Mouse (Mus musculus) CH12.LX (cell line): ENCODE measurements around the gene Pax5. TPM values are rescaled to one million over a fixed set of nuclear protein-coding genes. Genes with fewer than 3 reads are reported as not detected.

ENCODE experiments used
- DNase-seq: peaks from one replicate; pipeline ENCODE4 v3.0.0-alpha.2; 2013; ENCODE audit errors: extremely low read depth
- H3K27ac ChIP-seq: 2 replicates; pipeline ENCODE4 v1.5.1; 2012; ENCODE audit warnings: low read depth, mild to moderate bottlenecking, control low read depth, moderate library complexity; ENCODE audit not compliant: insufficient read depth
- H3K27me3 ChIP-seq: replicated peaks from 2 replicates; pipeline ENCODE3; 2012; ENCODE audit warnings: inconsistent platforms
- H3K36me3 ChIP-seq, 2 experiments: replicated peaks in 1 of 2; 2 replicates each; pipeline versions ENCODE3 to v1.6.1; 2012; ENCODE audit warnings: inconsistent platforms in 1 of 2, low read length in 1 of 2, mild to moderate bottlenecking in 1 of 2, mixed read lengths in 1 of 2, moderate library complexity in 1 of 2; ENCODE audit not compliant: control insufficient read depth in 1 of 2, insufficient read depth in 1 of 2
- H3K4me1 ChIP-seq, 2 experiments: 2 replicates each; pipeline ENCODE4 v1.6.1; 2012; ENCODE audit warnings: inconsistent platforms in 1 of 2, moderate library complexity in 1 of 2; ENCODE audit not compliant: insufficient read depth in 2 of 2, control insufficient read depth in 1 of 2
- H3K4me2 ChIP-seq: 2 replicates; pipeline ENCODE4 v1.6.1; 2012; ENCODE audit warnings: low read depth, mild to moderate bottlenecking, control low read depth; ENCODE audit not compliant: poor library complexity, insufficient read depth, severe bottlenecking
- H3K4me3 ChIP-seq, 3 experiments: fragments of 150-350 bp in 1 of 3; sonication (generic) in 1 of 3; replicated peaks in 1 of 3; 2 replicates each; pipeline versions ENCODE3 to v1.5.1; 2011 to 2012; ENCODE audit warnings: low read depth in 2 of 3, low read length in 2 of 3, mild to moderate bottlenecking in 2 of 3, moderate library complexity in 2 of 3, control low read depth in 1 of 3, improper control_type of control experiment in 1 of 3, inconsistent platforms in 1 of 3, mixed read lengths in 1 of 3; ENCODE audit not compliant: poor library complexity in 1 of 3
- H3K79me2 ChIP-seq: replicated peaks from 2 replicates; pipeline ENCODE4 v1.6.1; 2012; ENCODE audit warnings: mild to moderate bottlenecking, moderate library complexity; ENCODE audit not compliant: control insufficient read depth, poor library complexity, insufficient read depth, severe bottlenecking; ENCODE audit errors: extremely low read depth
- H3K9ac ChIP-seq: 2 replicates; pipeline ENCODE4 v1.6.1; 2012; ENCODE audit warnings: low read depth, mild to moderate bottlenecking, control low read depth, moderate library complexity; ENCODE audit not compliant: insufficient read depth
- H3K9me3 ChIP-seq: replicated peaks from 2 replicates; pipeline ENCODE3; 2012; ENCODE audit warnings: low read length, inconsistent platforms, mixed read lengths
- BHLHE40 ChIP-seq: IDR thresholded peaks from 2 replicates; pipeline ENCODE4 v1.6.1; 2011; ENCODE audit warnings: mild to moderate bottlenecking, low read depth, low read length, improper control_type of control experiment
- CHD2 ChIP-seq: IDR thresholded peaks from 2 replicates; pipeline ENCODE4 v1.6.1; 2011; ENCODE audit warnings: low read length, improper control_type of control experiment
- CTCF ChIP-seq, 2 experiments: IDR thresholded peaks in 1 of 2; conservative IDR thresholded peaks in 1 of 2; 2 replicates each; pipeline ENCODE4 v1.5.1; 2011 to 2012; ENCODE audit warnings: low read depth in 2 of 2, low read length in 2 of 2, improper control_type of control experiment in 1 of 2, inconsistent platforms in 1 of 2, mild to moderate bottlenecking in 1 of 2, moderate library complexity in 1 of 2
- EP300 ChIP-seq: IDR thresholded peaks from 2 replicates; pipeline ENCODE4 v1.6.1; 2011; ENCODE audit warnings: low read length, improper control_type of control experiment
- ETS1 ChIP-seq: conservative IDR thresholded peaks from 2 replicates; pipeline ENCODE4 v1.6.1; 2012; ENCODE audit warnings: low read depth, mild to moderate bottlenecking, inconsistent platforms, low read length, improper control_type of control experiment, moderate library complexity
- GABPA ChIP-seq: IDR thresholded peaks from 2 replicates; pipeline ENCODE4 v1.6.1; 2012; ENCODE audit warnings: low read depth, low read length, improper control_type of control experiment, inconsistent platforms; ENCODE audit not compliant: insufficient replicate concordance
- HCFC1 ChIP-seq: IDR thresholded peaks from 2 replicates; pipeline ENCODE4 v1.6.1; 2012; ENCODE audit warnings: low read depth, mild to moderate bottlenecking, inconsistent platforms, low read length, improper control_type of control experiment
- IRF4 ChIP-seq: IDR thresholded peaks from 2 replicates; pipeline ENCODE4 v1.6.1; 2014; ENCODE audit warnings: low read depth, mild to moderate bottlenecking, inconsistent platforms, low read length, improper control_type of control experiment
- JUN ChIP-seq: IDR thresholded peaks from 2 replicates; pipeline ENCODE4 v1.6.1; 2011; ENCODE audit warnings: low read depth, mild to moderate bottlenecking, low read length, improper control_type of control experiment, moderate library complexity; ENCODE audit not compliant: insufficient read depth
- JUND ChIP-seq: conservative IDR thresholded peaks from 2 replicates; pipeline ENCODE4 v1.6.1; 2011; ENCODE audit warnings: low read depth, low read length, improper control_type of control experiment
- KAT2A ChIP-seq: IDR thresholded peaks from 2 replicates; pipeline ENCODE4 v1.6.1; 2012; ENCODE audit warnings: low read length, improper control_type of control experiment, inconsistent platforms; ENCODE audit not compliant: insufficient replicate concordance
- MAFK ChIP-seq: IDR thresholded peaks from 2 replicates; pipeline ENCODE4 v1.6.1; 2011; ENCODE audit warnings: low read length, improper control_type of control experiment; ENCODE audit not compliant: insufficient replicate concordance
- MAX ChIP-seq: IDR thresholded peaks from 2 replicates; pipeline ENCODE4 v1.6.1; 2011; ENCODE audit warnings: low read length, improper control_type of control experiment
- MAZ ChIP-seq: IDR thresholded peaks from 2 replicates; pipeline ENCODE4 v1.6.1; 2012; ENCODE audit warnings: low read depth, mild to moderate bottlenecking, inconsistent platforms, low read length, improper control_type of control experiment, moderate library complexity
- MEF2A ChIP-seq: IDR thresholded peaks from 2 replicates; pipeline ENCODE4 v1.6.1; 2014; ENCODE audit warnings: low read depth, mild to moderate bottlenecking, inconsistent platforms, low read length, improper control_type of control experiment, borderline replicate concordance
- MXI1 ChIP-seq: IDR thresholded peaks from 2 replicates; pipeline ENCODE4 v1.6.1; 2011; ENCODE audit warnings: mild to moderate bottlenecking, low read depth, low read length, improper control_type of control experiment
- MYC ChIP-seq: IDR thresholded peaks from 2 replicates; pipeline ENCODE4 v1.6.1; 2011; ENCODE audit warnings: low read depth, mild to moderate bottlenecking, improper control_type of control experiment, low read length
- NELFE ChIP-seq: IDR thresholded peaks from 2 replicates; pipeline ENCODE4 v1.6.1; 2011; ENCODE audit warnings: low read depth, low read length, improper control_type of control experiment
- NRF1 ChIP-seq: IDR thresholded peaks from 2 replicates; pipeline ENCODE4 v1.6.1; 2014; ENCODE audit warnings: low read depth, mild to moderate bottlenecking, inconsistent platforms, low read length, improper control_type of control experiment, moderate library complexity
- POLR2A ChIP-seq: IDR thresholded peaks from 2 replicates; pipeline ENCODE4 v1.6.1; 2011; ENCODE audit warnings: low read depth, mild to moderate bottlenecking, improper control_type of control experiment, low read length
- RAD21 ChIP-seq: IDR thresholded peaks from 2 replicates; pipeline ENCODE4 v1.6.1; 2011; ENCODE audit warnings: low read depth, mild to moderate bottlenecking, low read length, improper control_type of control experiment, moderate library complexity
- RCOR1 ChIP-seq: conservative IDR thresholded peaks from 2 replicates; pipeline ENCODE4 v1.6.1; 2012; ENCODE audit warnings: low read depth, mild to moderate bottlenecking, inconsistent platforms, low read length, improper control_type of control experiment
- SIN3A ChIP-seq: IDR thresholded peaks from 2 replicates; pipeline ENCODE4 v1.6.1; 2012; ENCODE audit warnings: low read length, improper control_type of control experiment, inconsistent platforms
- SMC3 ChIP-seq: IDR thresholded peaks from 2 replicates; pipeline ENCODE4 v1.6.1; 2011; ENCODE audit warnings: low read depth, low read length, improper control_type of control experiment
- TCF12 ChIP-seq: IDR thresholded peaks from 2 replicates; pipeline ENCODE4 v1.6.1; 2014; ENCODE audit warnings: low read depth, mild to moderate bottlenecking, inconsistent platforms, low read length, improper control_type of control experiment
- USF1 ChIP-seq: IDR thresholded peaks from 2 replicates; pipeline ENCODE4 v1.6.1; 2014; ENCODE audit warnings: low read depth, mild to moderate bottlenecking, inconsistent platforms, low read length, improper control_type of control experiment
- ZC3H11A ChIP-seq: IDR thresholded peaks from 2 replicates; pipeline ENCODE4 v1.6.1; 2012; ENCODE audit warnings: low read depth, mild to moderate bottlenecking, inconsistent platforms, low read length, improper control_type of control experiment
- ZKSCAN1 ChIP-seq: IDR thresholded peaks from 2 replicates; pipeline ENCODE4 v1.6.1; 2012; ENCODE audit warnings: low read depth, inconsistent platforms, low read length, improper control_type of control experiment, borderline replicate concordance
- ZMIZ1 ChIP-seq: IDR thresholded peaks from 2 replicates; pipeline ENCODE4 v1.6.1; 2012; ENCODE audit warnings: low read depth, mild to moderate bottlenecking, inconsistent platforms, low read length, improper control_type of control experiment
- ZNF384 ChIP-seq: IDR thresholded peaks from 2 replicates; pipeline ENCODE4 v1.6.1; 2012; ENCODE audit warnings: low read depth, low read length, improper control_type of control experiment, inconsistent platforms
- dilution Hi-C: fragments of 300-500 bp; cut with MboI; formaldehyde crosslinking; loops from 2 replicates; pipeline ENCODE4 v1.14.3; 2020; ENCODE audit warnings: low sequenced_read_pairs; ENCODE audit not compliant: extremely low pct_unique_long_range_greater_than_20kb, extremely low pct_ligation_motif_present
- in situ Hi-C: fragments of 300-500 bp; cut with MboI; formaldehyde crosslinking; loops from 3 replicates; pipeline ENCODE4 v1.14.3; 2019; ENCODE audit warnings: low sequenced_read_pairs, low pct_ligation_motif_present, low pct_unique_long_range_greater_than_20kb, mixed read lengths
- polyA plus RNA-seq: library from polyadenylated mRNA; unstranded; fragments of >175 nt; gene quantifications from 2 replicates; pipeline ENCODE4 v1.2.1, GENCODE M21; 2012; ENCODE audit warnings: low read depth; ENCODE audit not compliant: insufficient read length
- total RNA-seq, 2 experiments: library from RNA; depleted of rRNA; stranded (reverse); fragments of 300-350 nt in 1 of 2; fragments of >200 nt in 1 of 2; gene quantifications; 2 replicates each; pipeline ENCODE4 v1.2.3; 2012 to 2014

The Pax5 gene
- total and polyA plus RNA-seq, 3 experiments: 13.5 to 57.4 (median 21.8) TPM

GRCm38 (mm10) chr4:44671035-44671434 is 39.3 kb downstream of the Pax5 start:
- Histone ChIP-seq H3K4me2 (peak overlapping the region; percentile 76), H3K36me3 (peaks cover 2 to 51% of the 10 kb centered on the region in 2 experiments), H3K4me3 (no peak overlapping the region), H3K79me2 (no peaks in the 10 kb centered on the region; the same call in 1 of the 2 replicates), H3K4me1 (peaks cover 61 to 98% of the 10 kb centered on the region in 2 experiments), H3K9ac (peak overlapping the region; percentile 31; the same call in 1 of the 2 replicates), H3K9me3 (peaks cover 3% of the 10 kb centered on the region), H3K27me3 (no peaks in the 10 kb centered on the region), H3K27ac (peak overlapping the region; percentile 98)
- dilution Hi-C loops (no loop called here), in situ Hi-C loops (loop anchor here (10.0 kb wide), 3 partner anchors 234 to 346 kb away; no protein-coding TSS in a partner anchor)
- TF ChIP-seq POLR2A (no peak), CTCF (conservative IDR thresholded peaks at IDR 0.05 in 1 of 2, IDR thresholded peaks at IDR 0.05 in 1 of 2; ENCODE audit: low read depth in 2 of 2, low read length in 2 of 2) (no peak), NRF1 (no peak), SMC3 (0 out of 2 replicates have a peak, but pooled peaks have one; percentile 29), NELFE (no peak), MAFK (peak; percentile 76), TCF12 (peak; percentile 100), MXI1 (peak; percentile 19; the same call in 1 of the 2 replicates), MAX (0 out of 2 replicates have a peak, but pooled peaks have one; percentile 10), CHD2 (peak; percentile 96), ZNF384 (peak; percentile 47; the same call in 1 of the 2 replicates), SIN3A (peak; percentile 72; the same call in 1 of the 2 replicates), BHLHE40 (peak; percentile 92), ZMIZ1 (no peak), JUN (peak; percentile 86), RCOR1 (peak; percentile 99), MYC (peak; percentile 54; the same call in 1 of the 2 replicates), MEF2A (peak; percentile 97), ETS1 (peak; percentile 92), EP300 (peak; percentile 100), MAZ (peak; percentile 99), JUND (peak; percentile 96), RAD21 (no peak; the same call in 1 of the 2 replicates), GABPA (no peak), ZC3H11A (no peak), KAT2A (0 out of 2 replicates have a peak, but pooled peaks have one; percentile 71), ZKSCAN1 (no peak), HCFC1 (peak; percentile 40), USF1 (no peak), IRF4 (peak; percentile 100)
- peak; percentile 93 for DNase-seq
